Mouse (Mus musculus) brain, embryonic 18.5 days (tissue): ENCODE results near the gene Dnah7c.
"Not testable (repeated sequence)": the region's sequence is repeated elsewhere in the genome, so short reads cannot be mapped to it uniquely, and the experiment has no call there.

Experiments
- DNase-seq: peaks from one replicate; pipeline ENCODE4 v3.0.0-alpha.2; 2012; ENCODE audit warnings: low read depth, low spot score

The Dnah7c gene

DNA sequence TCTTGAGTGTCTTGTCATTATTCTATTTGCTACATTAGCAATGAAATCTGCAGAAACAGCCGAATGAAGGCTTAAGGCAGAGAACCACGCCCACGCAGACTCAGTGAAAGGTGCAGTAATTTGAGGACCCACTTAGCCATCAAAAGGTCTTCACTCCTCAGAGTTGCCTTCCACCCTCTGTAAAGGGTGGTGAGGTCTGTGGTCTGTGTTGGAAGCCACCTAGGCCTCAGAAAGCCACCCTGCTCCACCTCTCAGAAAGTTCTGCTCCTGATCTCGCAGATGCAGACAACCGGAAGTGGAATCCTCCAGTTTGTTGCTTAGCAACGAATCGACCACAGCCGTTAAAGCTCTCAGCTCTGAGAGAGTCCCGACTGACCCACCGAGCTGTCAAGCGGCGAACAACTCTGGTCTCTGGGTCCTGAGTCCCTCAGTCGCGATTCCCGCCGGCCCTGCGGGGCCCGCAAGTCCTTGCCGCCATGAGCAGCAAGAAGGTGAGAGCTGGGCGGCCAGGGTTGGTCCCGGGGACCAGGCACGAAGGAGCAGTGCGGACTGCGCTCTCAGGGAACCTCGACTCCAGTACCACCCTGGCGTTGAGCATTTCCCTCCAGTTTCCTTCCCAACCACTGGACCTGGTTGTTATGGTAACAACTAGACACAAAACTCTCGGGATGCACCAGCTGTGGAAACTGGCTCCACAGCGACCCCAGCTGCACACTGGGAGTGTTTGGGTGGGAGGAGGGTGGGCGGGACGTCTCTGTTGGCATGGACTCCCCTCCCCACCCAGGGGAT, at the start of gene Dnah7c:
TSS of gene Dnah7c (plus strand) at position 456 of the 789 bp plus-strand sequence.
- DNase-seq = peak; percentile 20

DNA sequence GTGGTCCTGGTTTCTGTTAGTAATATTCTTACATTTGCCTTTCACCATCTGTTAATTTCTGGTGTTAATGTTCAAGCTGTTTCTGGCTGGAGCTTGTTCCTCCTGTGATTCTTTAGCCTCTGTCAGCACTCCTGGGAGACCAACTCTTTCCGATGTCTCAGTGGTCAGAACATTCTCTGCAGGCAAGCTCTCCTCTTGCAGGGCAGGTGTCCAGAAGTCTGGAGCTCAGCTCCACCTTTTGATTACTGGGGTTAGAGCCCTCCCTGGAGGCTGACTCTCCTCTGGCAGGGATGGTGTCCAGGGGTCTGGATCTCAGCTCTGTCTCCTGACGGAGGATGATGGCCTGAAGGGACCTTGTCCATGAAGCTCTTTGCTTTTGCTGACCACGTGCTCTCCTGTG, 44.8 kb upstream of the Dnah7c start:
- not testable (repeated sequence) for DNase-seq

DNA sequence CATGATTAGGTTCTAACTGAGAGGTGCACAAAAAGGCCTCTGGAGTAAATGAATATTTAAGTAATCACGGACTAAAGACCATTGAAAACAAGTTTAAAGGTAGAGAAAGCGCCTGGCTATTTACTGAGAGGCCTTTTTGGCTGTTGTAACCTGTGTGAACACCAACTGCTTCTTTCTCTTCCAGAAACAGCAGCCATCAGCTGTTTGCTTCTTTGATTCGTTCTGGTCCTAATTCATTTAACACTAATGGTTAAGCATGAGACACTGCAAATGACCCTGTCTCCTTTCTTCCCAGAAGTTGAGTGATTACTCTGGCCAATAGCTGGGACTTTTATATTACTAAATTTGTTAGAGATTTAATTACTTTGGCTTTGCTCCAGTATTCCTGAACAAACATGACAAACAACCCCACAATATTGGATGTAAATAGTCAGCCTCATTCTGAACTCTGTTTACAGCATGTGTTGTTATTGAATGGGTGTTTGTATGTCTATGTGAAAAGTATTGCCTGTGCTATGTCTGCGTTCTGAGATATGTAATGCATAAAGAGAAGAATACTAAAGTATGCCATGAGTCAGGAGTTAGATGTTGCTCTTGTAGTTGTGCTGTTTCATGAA, 30.6 kb upstream of the Dnah7c start:
- not testable (repeated sequence) for DNase-seq

GRCm38 (mm10) chr1:46408324-46409115, 16.9 kb upstream of the Dnah7c start:
- no peak for DNase-seq

DNA sequence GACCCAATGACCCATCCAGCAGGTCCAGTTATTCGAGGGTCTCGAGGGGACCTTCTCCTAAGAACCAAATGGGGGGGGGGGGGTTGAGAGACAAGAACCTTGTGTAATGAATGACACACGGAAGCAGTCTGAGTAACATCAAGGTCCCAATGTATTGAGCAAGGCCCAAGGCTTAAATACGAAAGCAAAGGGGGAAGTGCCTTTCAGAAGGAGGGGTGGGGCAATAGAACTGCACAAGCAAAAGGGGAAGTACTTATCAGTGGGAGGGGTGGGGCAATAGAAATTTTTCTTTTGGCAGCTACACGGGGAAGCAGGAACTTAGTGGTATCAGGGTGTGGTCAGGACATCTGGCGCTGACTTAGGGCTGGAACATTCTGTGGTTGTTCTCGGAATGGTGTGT, 10.6 kb upstream of the Dnah7c start:
- not testable (repeated sequence) for DNase-seq

- not testable (repeated sequence) for DNase-seq
Measured at GRCm38 (mm10) chr1:46416946-46417345, 8.4 kb upstream of the Dnah7c start.

GRCm38 (mm10) chr1:46418966-46419365, 6.4 kb upstream of the Dnah7c start:
- DNase-seq = not testable (repeated sequence)

DNA sequence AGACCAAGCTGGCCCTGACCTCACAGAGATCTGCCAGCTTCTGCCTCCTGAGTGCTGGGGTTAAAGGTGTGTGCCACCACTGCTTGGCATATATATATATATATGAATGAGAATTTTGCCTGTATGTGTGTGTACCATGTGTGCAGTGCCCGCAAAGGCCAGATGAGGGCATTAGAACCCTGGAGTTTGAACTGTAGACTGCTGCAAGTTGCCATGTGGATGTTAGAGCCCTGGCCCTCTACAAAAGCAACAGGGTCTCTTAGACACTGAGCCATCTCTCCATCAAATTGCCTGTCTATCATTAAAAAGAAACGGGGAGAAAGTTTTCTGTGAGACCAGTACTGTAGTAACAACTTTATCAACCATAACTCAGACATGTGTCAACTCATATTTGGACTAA, 3.0 kb downstream of the Dnah7c start:
- no peak for DNase-seq

DNA sequence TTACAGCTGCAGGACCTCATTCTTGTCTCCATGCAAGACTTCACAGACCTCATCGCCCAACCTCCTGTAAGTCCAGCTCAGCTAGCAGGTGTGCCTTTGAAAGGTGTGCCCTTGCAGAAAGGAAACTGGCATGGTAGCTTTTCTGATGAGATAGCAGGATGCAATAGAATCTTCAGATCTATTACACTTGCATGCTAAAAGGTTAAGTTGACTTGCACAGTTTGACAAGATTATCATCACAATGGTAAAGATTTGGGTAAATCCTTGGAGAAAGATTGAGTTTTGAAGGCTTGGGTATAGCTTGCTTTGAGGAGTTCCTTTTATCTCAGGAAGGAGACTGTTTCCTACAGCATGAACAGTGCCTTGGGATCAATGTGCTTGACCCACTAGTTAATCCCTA, 89.3 kb downstream of the Dnah7c start:
- not testable (repeated sequence) for DNase-seq

DNA sequence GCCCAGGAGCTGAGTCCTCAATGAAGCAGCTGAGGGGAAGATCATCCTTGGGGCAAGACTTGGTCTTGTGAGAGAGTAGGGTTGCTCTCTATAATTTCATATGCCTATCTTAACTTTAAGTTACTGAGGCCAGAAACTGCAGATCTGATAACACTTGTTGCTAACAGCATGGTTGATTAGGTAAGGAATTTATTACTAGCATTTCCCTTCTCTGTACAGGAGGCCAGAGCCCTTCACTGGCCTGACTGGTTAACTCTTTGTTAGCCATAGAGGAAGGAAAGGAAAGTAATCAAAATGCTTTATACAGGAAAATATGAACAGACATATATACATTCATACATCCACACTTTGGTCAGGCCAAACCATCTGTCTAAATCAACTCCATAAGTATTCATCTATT, 95.6 kb downstream of the Dnah7c start:
- no peak for DNase-seq

DNA sequence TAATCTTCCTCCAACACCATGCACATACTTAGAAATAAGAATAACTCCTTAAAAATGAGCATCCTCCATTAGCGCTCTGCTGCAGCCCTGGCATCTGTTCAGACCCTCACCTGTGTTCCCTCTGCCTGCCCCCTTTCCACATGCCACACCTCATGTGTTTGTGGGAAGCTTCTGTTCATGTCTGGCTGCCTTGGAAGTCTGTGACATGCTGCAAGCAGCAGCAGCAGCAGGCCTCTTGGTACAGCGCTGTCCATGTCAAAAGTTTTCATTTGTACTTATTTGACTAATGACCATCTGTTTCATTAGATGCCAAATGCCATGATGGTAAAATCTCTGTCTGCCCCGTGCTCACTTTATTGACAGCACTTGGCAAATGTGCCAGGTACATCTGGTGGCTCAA, 101.1 kb downstream of the Dnah7c start:
- DNase-seq = not testable (repeated sequence)

- no peak for DNase-seq
Measured at GRCm38 (mm10) chr1:46544812-46545421, 119.5 kb downstream of the Dnah7c start.

DNA sequence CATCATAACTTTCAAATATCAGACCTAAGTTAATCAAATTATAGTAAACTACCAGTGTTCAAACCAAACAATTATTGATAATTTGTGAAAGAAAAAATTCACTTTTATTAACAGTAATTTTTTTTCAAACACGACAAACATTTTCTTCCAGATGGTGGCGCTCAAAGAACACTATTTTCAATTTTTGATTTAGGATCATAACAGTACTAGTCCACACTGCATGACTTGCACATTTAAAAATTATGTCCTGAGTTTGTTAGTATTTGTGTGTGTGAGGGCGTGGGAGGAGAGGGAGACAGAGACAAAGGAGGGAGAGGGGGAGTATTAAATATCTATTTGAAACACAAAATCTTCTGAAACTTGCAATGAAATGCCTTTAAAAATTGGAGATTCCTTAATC, 155.0 kb downstream of the Dnah7c start:
- DNase-seq = peak; percentile 18

DNA sequence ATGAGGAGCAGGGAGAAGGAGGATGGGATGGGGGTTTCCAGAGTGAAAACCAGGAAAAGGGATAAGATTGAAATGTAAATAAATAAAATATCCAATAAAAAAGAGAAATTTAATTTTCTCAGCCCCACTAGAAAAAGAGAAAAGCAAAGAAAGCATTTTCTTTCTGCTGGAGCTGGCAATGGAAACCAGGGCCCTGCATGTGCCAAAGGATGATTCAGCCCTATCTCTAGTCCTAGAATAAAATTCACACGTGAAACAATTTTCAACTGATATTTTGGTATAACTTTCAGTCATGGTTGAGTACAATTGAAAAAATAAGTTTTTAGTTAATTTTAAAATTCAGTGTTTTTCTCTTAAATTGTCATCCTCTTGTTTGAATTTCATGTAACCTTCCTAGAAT, 168.4 kb downstream of the Dnah7c start:
- not testable (repeated sequence) for DNase-seq

DNA sequence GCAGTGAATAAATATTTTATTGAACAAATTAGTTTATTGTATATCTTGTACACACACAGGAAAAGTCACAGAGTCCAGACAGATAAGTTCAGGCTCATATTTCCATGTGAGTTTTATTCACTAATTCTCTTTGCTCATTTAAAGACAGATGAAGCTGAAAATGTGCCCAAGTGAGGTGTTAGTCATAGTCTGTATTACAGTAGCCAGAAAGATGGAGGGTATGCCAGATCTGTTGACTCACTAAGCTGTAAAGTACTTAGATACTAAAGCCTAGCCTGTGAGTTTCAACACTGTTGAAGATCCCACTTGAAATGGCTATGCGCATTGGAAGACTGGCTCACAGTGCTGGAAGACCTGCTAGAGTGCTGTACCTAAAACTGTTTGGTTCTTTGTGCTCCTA, 171.0 kb downstream of the Dnah7c start:
- DNase-seq = not testable (repeated sequence)

GRCm38 (mm10) chr1:46620331-46620730, 194.9 kb downstream of the Dnah7c start:
- DNase-seq = no peak

DNA sequence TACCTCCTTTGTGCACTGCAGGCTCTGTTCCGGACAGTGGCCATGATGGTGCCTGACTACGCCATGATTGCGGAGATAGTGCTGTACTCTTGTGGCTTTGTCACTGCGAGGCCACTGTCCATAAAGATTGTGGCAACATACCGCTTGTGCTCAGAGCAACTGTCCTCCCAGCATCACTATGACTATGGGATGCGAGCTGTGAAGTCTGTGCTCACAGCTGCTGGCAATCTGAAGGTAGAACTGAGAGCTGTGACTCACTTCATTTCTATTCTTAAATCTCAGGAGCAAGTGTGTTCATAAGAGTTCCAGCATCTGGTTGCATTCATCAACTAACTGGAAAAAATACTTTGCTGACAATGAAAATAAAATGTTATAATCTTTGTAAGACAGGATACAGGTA, 200.5 kb downstream of the Dnah7c start:
- not testable (repeated sequence) for DNase-seq

DNA sequence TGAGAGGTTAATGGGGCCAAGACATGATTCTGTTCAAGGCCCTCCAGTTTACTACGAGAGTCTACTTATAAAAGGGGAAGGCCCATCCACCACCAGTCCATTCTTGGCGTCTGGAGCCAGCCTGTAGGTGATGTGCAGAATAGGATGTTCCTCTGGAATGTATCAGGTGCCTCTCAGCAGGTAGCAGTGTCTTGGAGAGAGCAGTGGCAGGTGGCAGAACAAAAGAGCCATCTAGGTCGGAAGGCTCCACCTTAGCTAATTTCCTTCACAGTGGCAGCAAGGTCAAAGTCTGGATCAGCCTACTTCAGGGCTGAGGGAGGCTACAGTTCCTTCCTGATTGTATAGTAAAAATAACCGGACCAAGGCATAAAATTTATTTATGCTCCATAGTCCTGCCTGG, 224.4 kb downstream of the Dnah7c start:
- DNase-seq = not testable (repeated sequence)

DNA sequence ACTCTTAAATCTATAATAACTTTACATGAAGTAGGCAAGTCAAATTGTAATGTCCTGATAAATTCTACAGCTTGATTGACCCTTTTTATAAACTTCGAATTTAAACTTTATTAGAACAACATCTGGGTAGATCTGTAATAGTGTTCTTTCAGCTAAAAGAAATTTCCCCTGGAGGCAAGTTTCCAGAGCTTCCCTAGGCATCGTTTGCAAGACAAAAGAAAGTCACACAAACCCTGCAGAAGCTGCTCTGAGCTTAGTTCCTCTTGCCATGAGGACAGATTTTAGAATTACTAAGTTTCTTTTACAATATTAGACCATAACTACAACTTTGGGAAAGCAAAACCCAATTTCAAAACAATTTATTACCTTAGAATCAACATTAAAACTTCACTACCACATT, 227.3 kb downstream of the Dnah7c start:
- DNase-seq = not testable (repeated sequence)

- DNase-seq = not testable (repeated sequence)
Measured at GRCm38 (mm10) chr1:46724810-46725209, 299.4 kb downstream of the Dnah7c start.

DNA sequence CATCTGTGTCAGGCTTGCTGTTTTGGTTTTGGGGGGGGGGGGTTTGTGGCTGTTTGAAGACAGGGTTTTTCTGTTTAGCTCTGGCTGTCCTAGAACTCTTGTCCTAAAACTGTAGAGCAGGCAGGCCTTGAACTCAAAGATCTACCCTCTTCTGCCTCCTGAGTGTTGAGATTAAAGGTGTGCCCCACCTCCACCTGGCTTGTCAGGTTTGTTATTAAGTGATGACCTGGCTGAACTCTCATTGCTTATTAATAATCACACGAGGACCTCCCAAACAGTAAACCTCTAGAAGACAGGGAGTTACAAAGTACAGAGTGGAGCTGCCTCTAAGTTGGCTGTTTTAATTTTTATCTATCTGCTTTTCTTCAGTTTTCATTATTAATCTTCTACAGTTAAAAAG, 299.9 kb downstream of the Dnah7c start:
- no peak for DNase-seq

GRCm38 (mm10) chr1:46725719-46726118, 300.3 kb downstream of the Dnah7c start:
- DNase-seq = peak; percentile 45
